Mouse (Mus musculus) kidney, postnatal 0 days (tissue): ENCODE results near the gene Dusp22. TPM values are rescaled to one million over a fixed set of nuclear protein-coding genes. Genes with fewer than 3 reads are reported as not detected.

Source experiments
- ATAC-seq: fragments of 200-750 bp; cut with Nextera tagmentation; replicated peaks from 2 replicates; pipeline ENCODE4 v1.8.0; 2017; ENCODE audit warnings: low read depth, moderate number of reproducible peaks, moderate TSS enrichment, moderate library complexity; ENCODE audit not compliant: low FRiP score
- DNase-seq: peaks from one replicate; pipeline ENCODE4 v3.0.0-alpha.2; 2016; ENCODE audit warnings: low spot score
- H3K27ac ChIP-seq: fragments of 300-500 bp; sonication (generic); 2 replicates; pipeline ENCODE4 v1.5.1; 2014; ENCODE audit warnings: mild to moderate bottlenecking
- H3K27me3 ChIP-seq: fragments of 300-500 bp; sonication (generic); 2 replicates; pipeline ENCODE4 v1.6.1; 2014; ENCODE audit warnings: low read length, mixed read lengths; ENCODE audit not compliant: insufficient read depth
- H3K36me3 ChIP-seq: fragments of 300-500 bp; sonication (generic); 2 replicates; pipeline ENCODE4 v1.6.1; 2014; ENCODE audit warnings: low read length, mixed read lengths; ENCODE audit not compliant: insufficient read depth
- H3K4me1 ChIP-seq: fragments of 300-500 bp; sonication (generic); replicated peaks from 2 replicates; pipeline ENCODE4 v1.6.1; 2014; ENCODE audit warnings: antibody characterized with exemption, low read length, mixed read lengths; ENCODE audit not compliant: insufficient read depth
- H3K4me2 ChIP-seq: fragments of 300-500 bp; sonication (generic); 2 replicates; pipeline ENCODE4 v1.6.1; 2014; ENCODE audit warnings: mild to moderate bottlenecking, low read length, moderate library complexity, mixed read lengths
- H3K4me3 ChIP-seq: fragments of 300-500 bp; sonication (generic); replicated peaks from 2 replicates; pipeline ENCODE4 v1.5.1; 2014; ENCODE audit warnings: low read depth, low read length
- H3K9ac ChIP-seq: fragments of 300-500 bp; sonication (generic); 2 replicates; pipeline ENCODE4 v1.6.1; 2014; ENCODE audit warnings: low read depth, low read length
- H3K9me3 ChIP-seq: fragments of 300-500 bp; sonication (generic); replicated peaks from 2 replicates; pipeline ENCODE4 v1.6.1; 2016; ENCODE audit warnings: low read length, inconsistent platforms, mixed read lengths
- CTCF ChIP-seq: IDR thresholded peaks from 2 replicates; pipeline ENCODE4 v1.5.1; 2016; ENCODE audit warnings: antibody characterized with exemption, low read depth, mild to moderate bottlenecking, moderate library complexity
- WGBS: fragments of 180-500 bp; shearing (Covaris S2); extraction: QIAGEN DNeasy Blood & Tissue Kit; methylation state at CpG from one replicate; pipeline ENCODE4 v1.1.7; 2014; 5-methylcytosine and 5-hydroxymethylcytosine counted together
- polyA plus RNA-seq: library from polyadenylated mRNA; unstranded; fragments of >200 nt; fragmentation: Nextera tagmentation; extraction: Ambion mirVana; gene quantifications from 2 replicates; pipeline ENCODE4 v1.2.1, GENCODE M21; 2015

The Dusp22 gene
- polyA plus RNA-seq, 1 experiment from 2014 or later: 18.0 TPM

DNA sequence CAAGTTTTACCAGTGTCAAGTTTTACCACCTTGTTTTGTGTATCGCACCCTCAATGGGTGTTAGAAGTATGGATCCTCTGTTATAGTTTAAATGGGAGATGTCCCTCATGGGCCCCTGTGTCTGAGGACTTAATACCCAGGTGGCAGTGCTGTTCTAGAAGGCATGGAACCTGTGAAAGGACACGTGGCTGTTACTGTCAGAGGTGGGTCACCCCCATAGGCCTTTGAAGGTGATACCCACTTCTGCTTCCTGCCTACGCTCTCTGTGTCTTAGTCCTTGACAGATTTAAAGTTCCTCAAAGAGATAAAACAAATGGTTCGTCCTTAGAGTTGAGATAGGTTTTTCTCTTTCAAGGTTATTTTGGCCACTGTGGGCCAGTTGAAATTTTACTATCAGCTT is 23.3 kb upstream of the Dusp22 start:
- no peak overlapping the region for H3K4me3 ChIP-seq
- no peaks in the 10 kb centered on the region for H3K4me1 ChIP-seq
- no peak overlapping the region for H3K27ac ChIP-seq
- ATAC-seq (no peak), DNase-seq (no peak)
- no peak for TF ChIP-seq CTCF
- H3K4me2 ChIP-seq: no peak overlapping the region
- no peaks in the 10 kb centered on the region for H3K9me3 ChIP-seq
- no peaks in the 10 kb centered on the region for H3K36me3 ChIP-seq
- no peak overlapping the region for H3K9ac ChIP-seq
- WGBS: 59% methylated on average over 4 of the region's 4 CpGs
- no peaks in the 10 kb centered on the region for H3K27me3 ChIP-seq

DNA sequence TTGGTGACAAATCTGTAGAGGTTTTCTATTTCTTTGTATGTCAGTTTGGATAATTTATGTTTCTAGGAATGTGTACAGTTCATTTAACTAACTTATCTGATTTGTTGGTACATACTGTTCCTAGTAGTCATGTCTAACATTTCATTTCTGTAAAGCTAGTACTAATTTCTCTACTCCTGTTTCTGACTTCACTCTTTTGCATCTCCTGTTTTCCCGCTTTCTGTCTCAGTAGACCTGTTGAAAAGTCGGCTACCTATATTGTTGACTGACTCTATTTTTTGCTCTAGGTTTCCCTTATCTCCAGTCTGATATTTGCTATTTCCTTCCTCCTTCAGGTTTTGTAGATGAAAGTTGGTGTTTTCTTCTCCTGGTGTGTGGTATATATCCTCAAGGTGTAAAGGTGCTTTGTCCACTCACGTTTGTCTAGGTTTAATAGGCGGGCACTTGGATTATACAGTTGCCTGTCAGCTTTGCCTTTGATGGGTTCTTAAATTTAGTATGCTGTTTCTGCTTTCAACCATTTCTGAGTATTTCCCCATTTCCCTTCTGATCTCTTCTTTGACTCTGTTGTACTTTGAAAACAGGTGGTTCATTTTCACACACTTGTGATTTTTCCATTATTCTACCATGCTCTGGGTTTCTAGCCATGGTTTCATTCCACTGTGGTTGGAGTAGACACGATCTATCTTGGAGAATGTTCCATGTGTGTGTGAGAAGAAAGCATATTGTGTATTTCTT is 21.3 kb upstream of the Dusp22 start:
- no peaks in the 10 kb centered on the region for H3K36me3 ChIP-seq
- H3K9ac ChIP-seq: no peak overlapping the region
- no peak for TF ChIP-seq CTCF
- no peak overlapping the region for H3K27ac ChIP-seq
- ATAC-seq (no peak), DNase-seq (no peak)
- no peaks in the 10 kb centered on the region for H3K27me3 ChIP-seq
- H3K4me2 ChIP-seq: no peak overlapping the region
- WGBS: 85% methylated on average over 5 of the region's 5 CpGs
- H3K9me3 ChIP-seq: no peaks in the 10 kb centered on the region
- no peaks in the 10 kb centered on the region for H3K4me1 ChIP-seq
- H3K4me3 ChIP-seq: no peak overlapping the region

DNA sequence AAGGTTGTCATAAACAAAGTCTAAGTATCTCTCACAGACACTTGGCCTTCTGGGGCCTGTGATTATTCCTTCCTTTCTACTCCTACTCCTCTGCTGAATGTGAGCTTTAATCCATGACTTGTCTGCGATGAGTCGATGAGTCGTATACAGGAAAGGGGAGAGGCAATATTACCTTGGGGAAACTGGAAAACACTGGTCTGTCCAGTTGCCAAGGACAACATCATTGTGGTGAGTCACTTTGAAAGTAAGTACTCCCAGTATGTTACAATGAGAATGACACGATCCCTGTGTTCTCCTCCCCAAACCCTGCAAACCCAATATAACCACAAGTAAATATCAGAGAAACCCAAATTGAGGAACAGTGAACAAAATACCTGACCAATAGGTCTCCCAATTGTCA is 17.7 kb upstream of the Dusp22 start:
- H3K4me3 ChIP-seq: no peak overlapping the region
- H3K9ac ChIP-seq: no peak overlapping the region
- no peak overlapping the region for H3K4me2 ChIP-seq
- no peak for TF ChIP-seq CTCF
- WGBS: 60% methylated on average over 4 of the region's 4 CpGs
- no peak for DNase-seq
- H3K36me3 ChIP-seq: no peaks in the 10 kb centered on the region
- H3K27ac ChIP-seq: no peak overlapping the region
- ATAC-seq: no peak
- H3K27me3 ChIP-seq: no peaks in the 10 kb centered on the region
- H3K9me3 ChIP-seq: no peaks in the 10 kb centered on the region
- no peaks in the 10 kb centered on the region for H3K4me1 ChIP-seq

DNA sequence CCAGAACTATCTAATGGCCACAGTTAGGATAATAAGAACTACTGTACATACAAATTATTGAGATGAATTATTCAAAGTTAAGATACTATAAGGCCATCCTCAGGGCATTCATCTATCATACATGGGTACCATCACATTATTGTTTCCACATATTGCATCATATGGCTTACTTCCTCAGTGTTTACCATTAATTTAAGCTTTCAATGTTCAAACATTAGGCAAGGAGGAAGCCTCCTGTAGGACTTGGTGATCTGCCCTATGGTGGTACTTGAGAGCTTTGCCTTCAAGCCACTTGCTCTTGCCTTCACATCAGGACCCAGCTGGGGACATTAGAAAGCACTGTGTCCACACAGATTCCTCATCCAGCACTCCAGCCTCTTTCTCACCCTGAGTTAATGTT is 11.3 kb upstream of the Dusp22 start:
- Histone ChIP-seq H3K27me3 (no peaks in the 10 kb centered on the region), H3K4me3 (no peak overlapping the region), H3K4me1 (no peaks in the 10 kb centered on the region), H3K9ac (no peak overlapping the region), H3K27ac (no peak overlapping the region), H3K36me3 (no peaks in the 10 kb centered on the region), H3K9me3 (no peaks in the 10 kb centered on the region), H3K4me2 (no peak overlapping the region)
- ATAC-seq (no peak), DNase-seq (no peak)
- no peak for TF ChIP-seq CTCF

DNA sequence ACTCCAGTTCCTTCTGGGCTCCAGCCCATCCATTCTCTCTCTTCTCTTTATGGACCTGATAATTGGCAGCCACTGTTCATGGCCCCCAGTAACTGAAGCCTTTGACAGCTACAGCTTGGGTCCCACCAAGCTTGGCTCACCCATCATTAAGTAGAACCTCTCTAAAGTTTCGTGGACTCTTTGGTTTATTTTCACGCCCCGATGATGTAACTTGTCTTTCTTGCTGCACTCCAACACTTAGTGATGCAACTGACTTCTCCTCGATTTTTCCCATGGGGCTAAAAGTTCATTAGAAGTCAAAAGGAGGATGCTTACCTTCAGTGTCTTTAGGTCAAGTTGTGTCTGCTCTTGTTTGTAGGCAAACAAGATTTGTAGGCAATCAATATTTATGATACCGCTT is 10.6 kb upstream of the Dusp22 start:
- no peak overlapping the region for H3K27ac ChIP-seq
- DNase-seq: no peak
- H3K27me3 ChIP-seq: no peaks in the 10 kb centered on the region
- H3K4me2 ChIP-seq: no peak overlapping the region
- no peak for ATAC-seq
- no peak overlapping the region for H3K9ac ChIP-seq
- no peak overlapping the region for H3K4me3 ChIP-seq
- WGBS: 87% methylated on average over 5 of the region's 5 CpGs
- no peak for TF ChIP-seq CTCF
- no peaks in the 10 kb centered on the region for H3K36me3 ChIP-seq
- no peaks in the 10 kb centered on the region for H3K4me1 ChIP-seq
- no peaks in the 10 kb centered on the region for H3K9me3 ChIP-seq

DNA sequence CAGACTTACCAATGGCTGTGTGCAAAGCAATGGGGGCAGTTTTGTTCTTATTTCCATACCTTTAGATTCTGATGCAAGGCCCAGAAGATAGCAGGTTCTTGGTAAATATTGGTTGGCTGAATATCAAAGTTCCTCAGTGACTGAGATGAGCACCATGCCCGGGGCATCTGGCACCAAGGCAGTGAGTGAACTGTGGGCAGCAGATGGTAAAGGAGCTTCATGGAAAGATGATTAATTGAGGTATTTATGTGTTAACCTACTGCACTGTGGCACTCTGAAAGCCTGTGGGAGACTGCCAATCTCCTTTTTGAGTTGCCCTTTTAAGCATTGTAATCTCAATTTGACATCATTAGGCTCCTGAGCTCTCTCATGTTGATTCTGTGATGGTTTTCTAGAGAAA is 9.1 kb upstream of the Dusp22 start:
- 88% methylated on average over 1 of the region's 1 CpGs for WGBS
- no peak for DNase-seq
- H3K4me3 ChIP-seq: no peak overlapping the region
- no peak for TF ChIP-seq CTCF
- no peak overlapping the region for H3K4me2 ChIP-seq
- H3K9me3 ChIP-seq: no peaks in the 10 kb centered on the region
- no peaks in the 10 kb centered on the region for H3K27me3 ChIP-seq
- H3K4me1 ChIP-seq: no peaks in the 10 kb centered on the region
- no peaks in the 10 kb centered on the region for H3K36me3 ChIP-seq
- no peak overlapping the region for H3K9ac ChIP-seq
- no peak for ATAC-seq
- H3K27ac ChIP-seq: no peak overlapping the region

DNA sequence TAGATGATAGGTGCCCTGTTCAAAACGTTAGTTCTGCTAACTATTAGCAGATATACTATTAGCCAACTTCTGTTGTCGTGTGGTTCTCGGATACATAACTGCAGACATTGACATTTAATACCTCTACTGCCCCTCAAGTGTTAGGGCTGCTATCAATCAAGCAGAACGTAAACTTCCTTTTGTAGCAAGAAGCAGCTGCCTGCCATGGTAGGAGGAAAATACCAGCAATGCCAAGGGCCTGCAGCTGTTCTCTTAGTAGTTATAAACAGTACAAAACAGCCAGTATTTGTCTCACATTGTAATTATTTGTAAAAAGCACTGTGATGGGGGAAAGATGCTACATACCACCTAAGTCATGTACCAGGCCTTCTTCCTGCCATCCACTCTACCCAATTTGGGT is 6.7 kb upstream of the Dusp22 start:
- Histone ChIP-seq H3K4me1 (no peaks in the 10 kb centered on the region), H3K27ac (no peak overlapping the region), H3K9ac (no peak overlapping the region), H3K4me3 (no peak overlapping the region), H3K36me3 (no peaks in the 10 kb centered on the region), H3K27me3 (no peaks in the 10 kb centered on the region), H3K9me3 (no peaks in the 10 kb centered on the region), H3K4me2 (no peak overlapping the region)
- TF ChIP-seq CTCF: no peak
- DNase-seq (no peak), ATAC-seq (no peak)
- WGBS: 25% methylated on average over 4 of the region's 4 CpGs
